In the genomic region with DNA sequence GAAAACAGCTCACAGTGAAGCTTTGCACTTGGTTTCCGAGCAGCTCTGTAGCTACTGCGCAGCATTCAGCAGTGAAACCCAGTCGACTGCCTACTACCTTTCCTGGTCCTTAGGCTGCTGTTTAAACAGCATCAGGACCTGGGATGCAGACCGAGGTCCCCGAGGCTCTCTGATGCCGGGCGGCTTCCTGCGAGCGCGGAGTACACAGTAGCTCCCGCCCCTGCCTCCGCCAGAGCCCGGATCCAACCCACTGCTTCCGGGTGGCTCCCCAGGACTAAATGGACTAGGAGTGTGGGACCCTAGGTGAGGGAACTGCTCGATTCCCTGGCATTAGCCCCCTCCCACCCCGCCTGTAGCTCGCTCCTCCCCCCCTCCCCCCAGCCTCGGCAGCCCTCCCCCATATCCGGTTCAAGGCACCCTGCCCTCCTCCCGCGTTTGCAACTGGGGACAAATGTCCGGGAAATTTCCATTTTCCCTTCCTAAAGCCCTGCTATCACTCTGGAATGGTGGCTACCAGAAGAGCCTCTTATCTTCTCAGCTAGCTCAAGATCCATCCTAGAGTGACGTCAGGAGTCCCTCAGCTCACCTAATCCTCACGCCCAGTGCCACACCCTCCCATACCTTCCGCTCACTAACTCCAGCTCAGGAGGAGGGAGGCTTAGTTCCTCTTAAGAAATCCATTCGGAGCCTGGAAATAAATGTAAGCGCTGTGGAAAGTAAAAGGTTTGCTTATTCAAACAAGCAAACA, we compare ENCODE assay signal across 8 mouse cellular contexts. TPM values are rescaled to one million over a fixed set of nuclear protein-coding genes. Genes with fewer than 3 reads are reported as not detected.
DNase-seq lines count a peak whose midpoint lies in the region; ATAC-seq and TF ChIP-seq lines count a peak whose summit lies in the region.

No protein-coding gene starts in this region.

- peak overlapping the region; percentile 79 for H3K9ac ChIP-seq in forebrain, embryonic 13.5 days

- peak; percentile 65 for DNase-seq in G1E (ENCODE audit: low spot score)
- peak; percentile 87 for DNase-seq in brain, adult 2 months (ENCODE audit: low read depth, low spot score)
- peak; percentile 67 for DNase-seq in heart, postnatal 4 days
- DNase-seq in left cerebral cortex, adult 2 months (ENCODE audit: extremely low spot score in 1 of 2, low spot score in 2 of 2) = peak; percentile 67 to 68
- peak; percentile 81 to 82 for DNase-seq in right cerebral cortex, postnatal 10 days (ENCODE audit: low spot score in 2 of 2)
- peak; percentile 65 for DNase-seq in urinary bladder, postnatal 14 days (ENCODE audit: low spot score)

- H3K36me3 ChIP-seq in G1E (replicated peaks) (no peaks in the 10 kb centered on the region), macrophage (ENCODE audit: inconsistent target) (no peaks in the 10 kb centered on the region)
- H3K36me3 ChIP-seq in forebrain, embryonic 13.5 days (ENCODE audit: poor library complexity, severe bottlenecking) = no peaks in the 10 kb centered on the region

- no peaks in the 10 kb centered on the region for H3K79me2 ChIP-seq in macrophage (ENCODE audit: inconsistent target)

- intact Hi-C loops in left cerebral cortex, adult 2 months (cut with DNase I) = no loop called here

- WGBS in forebrain, embryonic 13.5 days = under 1% methylated on average over 27 of the region's 27 CpGs
- WGBS in macrophage (ENCODE audit: missing documents) = under 1% methylated on average over 22 of the region's 27 CpGs

- no peaks in the 10 kb centered on the region for H3K9me3 ChIP-seq in G1E (replicated peaks)
- no peaks in the 10 kb centered on the region for H3K9me3 ChIP-seq in forebrain, embryonic 13.5 days (replicated peaks)

- H3K4me2 ChIP-seq in forebrain, embryonic 13.5 days = peak overlapping the region; percentile 78

- peak overlapping the region; percentile 82 for H3K27ac ChIP-seq in forebrain, embryonic 13.5 days
- peak overlapping the region; percentile 93 for H3K27ac ChIP-seq in left cerebral cortex, adult 2 months
- H3K27ac ChIP-seq in macrophage = peak overlapping the region; percentile 38

- peaks cover 48% of the 10 kb centered on the region for H3K4me1 ChIP-seq in G1E (ENCODE audit: insufficient read depth, low read depth, low read length)
- peaks cover 7% of the 10 kb centered on the region for H3K4me1 ChIP-seq in forebrain, embryonic 13.5 days

- no peak; the same call in 1 of the 2 replicates for ATAC-seq in G1E (ENCODE audit: extremely low read depth, insufficient number of reproducible peaks, low FRiP score, poor library complexity, severe bottlenecking)
- peak; percentile 87 for ATAC-seq in forebrain, embryonic 13.5 days

- H3K4me3 ChIP-seq in G1E (ENCODE audit: low read depth, low read length) = peak overlapping the region; percentile 87
- peak overlapping the region; percentile 76 for H3K4me3 ChIP-seq in forebrain, embryonic 13.5 days
- peak overlapping the region; percentile 87 for H3K4me3 ChIP-seq in left cerebral cortex, adult 2 months
- peak overlapping the region; percentile 75 for H3K4me3 ChIP-seq in macrophage (ENCODE audit: inconsistent target)

- TF ChIP-seq CTCF in G1E (IDR thresholded peaks at IDR 0.05; ENCODE audit: low read depth, low read length) = no peak
- TF ChIP-seq CTCF in left cerebral cortex, adult 2 months (IDR thresholded peaks at IDR 0.05) = no peak

- peaks cover 17% of the 10 kb centered on the region for H3K27me3 ChIP-seq in G1E (ENCODE audit: insufficient read depth, low read length)
- peaks cover 3% of the 10 kb centered on the region; the same call in 1 of the 2 replicates for H3K27me3 ChIP-seq in forebrain, embryonic 13.5 days

RNA-seq across cellular contexts. Expression of gene Haao, which starts 14.5 kb away (rescaled TPM):
- 4.8 and 11.9 TPM in 2 replicates for total RNA-seq in G1E (2014; fragmentation: Nextera tagmentation)
- total RNA-seq in G1E (2017) = 0.05 and 0.17 TPM in 2 replicates
- polyA plus RNA-seq in G1E (2012) = 1.1 and 1.5 TPM in 2 replicates
- polyA plus RNA-seq in forebrain, embryonic 13.5 days (2015; fragmentation: Nextera tagmentation; extraction: Ambion mirVana) = 0.24 TPM in 1 of 2 replicates, not detected in the other
- total RNA-seq in heart, postnatal 4 days (2021) = under 1 TPM in 1 of 2 experiments, not detected in 1; 0.36 TPM
- not detected for total RNA-seq in left cerebral cortex, adult 2 months (2021)
- 1 to 10 TPM in 3 of 26 experiments, under 1 TPM in 4, not detected in 19; 0.19 to 1.5 (median 0.80) TPM for total RNA-seq in macrophage (2018; cell fraction: chromatin; rRNA removed)
- total RNA-seq in macrophage (2018; cell fraction: cytosol; rRNA removed) = under 1 TPM in 17 of 26 experiments, not detected in 9; 0.05 to 0.43 (median 0.24) TPM
- 1 to 10 TPM in 3 of 26 experiments, under 1 TPM in 15, not detected in 8; 0.26 to 2.4 (median 0.62) TPM for total RNA-seq in macrophage (2018; cell fraction: nucleus; rRNA removed)
- polyA plus RNA-seq in macrophage (2018) = 0.53 to 0.67 TPM (median 0.56 TPM) in 3 replicates

Comparison
In these comparisons a context has a peak if more than half of its experiments do, and no peak if none do; other contexts are left out.
1. H3K27ac ChIP-seq: peak in every context shown above with its lines; median percentile 93 in left cerebral cortex, adult 2 months; 82 in forebrain, embryonic 13.5 days; 38 in macrophage.